Mouse (Mus musculus): ENCODE data around the gene Brd3. TPM values are rescaled to one million over a fixed set of nuclear protein-coding genes. Genes with fewer than 3 reads are reported as not detected.
"Not testable (repeated sequence)": the region's sequence is repeated elsewhere in the genome, so short reads cannot be mapped to it uniquely, and the experiment has no call there.

The Brd3 gene
- polyA plus RNA-seq, 1 experiment from 2014 or later = 188 TPM

- no peak overlapping the region for H3K9ac ChIP-seq (ENCODE audit: low read length)
- H3K4me3 ChIP-seq (ENCODE audit: low read depth, low read length) = no peak overlapping the region
- no peaks in the 10 kb centered on the region for H3K9me3 ChIP-seq (ENCODE audit: control insufficient read depth, low read length)
- H3K27me3 ChIP-seq (ENCODE audit: control insufficient read depth, insufficient read depth, low read length) = no peaks in the 10 kb centered on the region
- WGBS = 93% methylated on average over 6 of the region's 6 CpGs
- DNase-seq (ENCODE audit: low spot score) (no peak), ATAC-seq (replicated peaks; ENCODE audit: low FRiP score) (no peak)
- H3K4me2 ChIP-seq (ENCODE audit: low read depth, low read length, severe bottlenecking) = no peak overlapping the region
- peaks cover 4% of the 10 kb centered on the region; the same call in 1 of the 2 replicates for H3K4me1 ChIP-seq (replicated peaks; ENCODE audit: control insufficient read depth, insufficient read depth, low read length)
- H3K27ac ChIP-seq (ENCODE audit: low read depth, low read length) = no peak overlapping the region
- no peaks in the 10 kb centered on the region for H3K36me3 ChIP-seq (ENCODE audit: control insufficient read depth, insufficient read depth, low read length)
Observed at GRCm38 (mm10) chr2:27544613-27545012, 37.2 kb upstream of the Brd3 start.

- Histone ChIP-seq H3K4me3 (ENCODE audit: low read depth, low read length) (no peak overlapping the region), H3K9ac (ENCODE audit: low read length) (peak overlapping the region; percentile 68), H3K36me3 (ENCODE audit: control insufficient read depth, insufficient read depth, low read length) (no peaks in the 10 kb centered on the region), H3K27me3 (ENCODE audit: control insufficient read depth, insufficient read depth, low read length) (no peaks in the 10 kb centered on the region), H3K4me1 (replicated peaks; ENCODE audit: control insufficient read depth, insufficient read depth, low read length) (peaks cover 4% of the 10 kb centered on the region; the same call in 1 of the 2 replicates), H3K27ac (ENCODE audit: low read depth, low read length) (no peak overlapping the region), H3K4me2 (ENCODE audit: low read depth, low read length, severe bottlenecking) (peak overlapping the region; percentile 65; the same call in 1 of the 2 replicates), H3K9me3 (ENCODE audit: control insufficient read depth, low read length) (no peaks in the 10 kb centered on the region)
- ATAC-seq (replicated peaks; ENCODE audit: low FRiP score) = no peak
- WGBS = 92% methylated on average over 3 of the region's 3 CpGs
- no peak for DNase-seq (ENCODE audit: low spot score)
Observed at GRCm38 (mm10) chr2:27541225-27541624, 33.8 kb upstream of the Brd3 start.

GRCm38 (mm10) chr2:27540515-27540836 lies 33.0 kb upstream of the Brd3 start:
- H3K4me1 ChIP-seq (replicated peaks; ENCODE audit: control insufficient read depth, insufficient read depth, low read length) = peaks cover 4% of the 10 kb centered on the region; the same call in 1 of the 2 replicates
- ATAC-seq (replicated peaks; ENCODE audit: low FRiP score) = peak; percentile 45; the same call in 1 of the 2 replicates
- 35% methylated on average over 10 of the region's 10 CpGs for WGBS

GRCm38 (mm10) chr2:27539772-27540514 lies 32.5 kb upstream of the Brd3 start:
- peak; percentile 99 for ATAC-seq (replicated peaks; ENCODE audit: low FRiP score)
- under 1% methylated on average over 46 of the region's 46 CpGs for WGBS

More at GRCm38 (mm10) chr2:27540515-27540836, 33.0 kb upstream of the Brd3 start:
- peak overlapping the region; percentile 37 for H3K4me3 ChIP-seq (ENCODE audit: low read depth, low read length)
- peak overlapping the region; percentile 74; the same call in 1 of the 2 replicates for H3K27ac ChIP-seq (ENCODE audit: low read depth, low read length)
- no peak for DNase-seq (ENCODE audit: low spot score)
- H3K27me3 ChIP-seq (ENCODE audit: control insufficient read depth, insufficient read depth, low read length) = no peaks in the 10 kb centered on the region
- H3K9me3 ChIP-seq (ENCODE audit: control insufficient read depth, low read length) = no peaks in the 10 kb centered on the region
- peak overlapping the region; percentile 68 for H3K9ac ChIP-seq (ENCODE audit: low read length)
- no peaks in the 10 kb centered on the region for H3K36me3 ChIP-seq (ENCODE audit: control insufficient read depth, insufficient read depth, low read length)
- H3K4me2 ChIP-seq (ENCODE audit: low read depth, low read length, severe bottlenecking) = peak overlapping the region; percentile 65

GRCm38 (mm10) chr2:27539336-27539735 lies 31.9 kb upstream of the Brd3 start:
- ATAC-seq (replicated peaks; ENCODE audit: low FRiP score) (0 out of 2 replicates have a peak, but pooled peaks have one; percentile 1), DNase-seq (ENCODE audit: low spot score) (no peak)
- peak overlapping the region; percentile 35; the same call in 1 of the 2 replicates for H3K4me2 ChIP-seq (ENCODE audit: low read depth, low read length, severe bottlenecking)
- no peaks in the 10 kb centered on the region for H3K9me3 ChIP-seq (ENCODE audit: control insufficient read depth, low read length)
- H3K9ac ChIP-seq (ENCODE audit: low read length) = no peak overlapping the region
- no peak overlapping the region for H3K4me3 ChIP-seq (ENCODE audit: low read depth, low read length)
- H3K27ac ChIP-seq (ENCODE audit: low read depth, low read length) = no peak overlapping the region
- 22% methylated on average over 5 of the region's 5 CpGs for WGBS
- peaks cover 4% of the 10 kb centered on the region; the same call in 1 of the 2 replicates for H3K4me1 ChIP-seq (replicated peaks; ENCODE audit: control insufficient read depth, insufficient read depth, low read length)
- no peaks in the 10 kb centered on the region for H3K27me3 ChIP-seq (ENCODE audit: control insufficient read depth, insufficient read depth, low read length)
- H3K36me3 ChIP-seq (ENCODE audit: control insufficient read depth, insufficient read depth, low read length) = peaks cover 9% of the 10 kb centered on the region; the same call in 1 of the 2 replicates

More at GRCm38 (mm10) chr2:27539772-27540514, 32.5 kb upstream of the Brd3 start:
- no peaks in the 10 kb centered on the region for H3K9me3 ChIP-seq (ENCODE audit: control insufficient read depth, low read length)
- H3K36me3 ChIP-seq (ENCODE audit: control insufficient read depth, insufficient read depth, low read length) = peaks cover 4% of the 10 kb centered on the region; the same call in 1 of the 2 replicates
- H3K9ac ChIP-seq (ENCODE audit: low read length) = peak overlapping the region; percentile 68
- H3K4me1 ChIP-seq (replicated peaks; ENCODE audit: control insufficient read depth, insufficient read depth, low read length) = peaks cover 4% of the 10 kb centered on the region; the same call in 1 of the 2 replicates
- H3K27ac ChIP-seq (ENCODE audit: low read depth, low read length) = peak overlapping the region; percentile 74
- no peaks in the 10 kb centered on the region for H3K27me3 ChIP-seq (ENCODE audit: control insufficient read depth, insufficient read depth, low read length)
- peak overlapping the region; percentile 37 for H3K4me3 ChIP-seq (ENCODE audit: low read depth, low read length)
- peak overlapping the region; percentile 65 for H3K4me2 ChIP-seq (ENCODE audit: low read depth, low read length, severe bottlenecking)
- DNase-seq (ENCODE audit: low spot score) = peak; percentile 97

GRCm38 (mm10) chr2:27538455-27539330 lies 31.2 kb upstream of the Brd3 start:
- 68% methylated on average over 5 of the region's 5 CpGs for WGBS
- H3K27ac ChIP-seq (ENCODE audit: low read depth, low read length) = not testable (repeated sequence)

GRCm38 (mm10) chr2:27518283-27518682 lies 10.8 kb upstream of the Brd3 start:
- Histone ChIP-seq H3K9me3 (ENCODE audit: control insufficient read depth, low read length) (no peaks in the 10 kb centered on the region), H3K4me1 (replicated peaks; ENCODE audit: control insufficient read depth, insufficient read depth, low read length) (peaks cover 15% of the 10 kb centered on the region; the same call in 1 of the 2 replicates), H3K27me3 (ENCODE audit: control insufficient read depth, insufficient read depth, low read length) (no peaks in the 10 kb centered on the region), H3K9ac (ENCODE audit: low read length) (no peak overlapping the region), H3K36me3 (ENCODE audit: control insufficient read depth, insufficient read depth, low read length) (no peaks in the 10 kb centered on the region; the same call in 1 of the 2 replicates), H3K27ac (ENCODE audit: low read depth, low read length) (no peak overlapping the region), H3K4me2 (ENCODE audit: low read depth, low read length, severe bottlenecking) (no peak overlapping the region), H3K4me3 (ENCODE audit: low read depth, low read length) (no peak overlapping the region)
- ATAC-seq (replicated peaks; ENCODE audit: low FRiP score) (no peak), DNase-seq (ENCODE audit: low spot score) (no peak)
- 89% methylated on average over 3 of the region's 3 CpGs for WGBS

More at GRCm38 (mm10) chr2:27538455-27539330, 31.2 kb upstream of the Brd3 start:
- not testable (repeated sequence) for H3K9me3 ChIP-seq (ENCODE audit: control insufficient read depth, low read length); H3K4me1 ChIP-seq (replicated peaks; ENCODE audit: control insufficient read depth, insufficient read depth, low read length); ATAC-seq (replicated peaks; ENCODE audit: low FRiP score); H3K4me3 ChIP-seq (ENCODE audit: low read depth, low read length); H3K27me3 ChIP-seq (ENCODE audit: control insufficient read depth, insufficient read depth, low read length); H3K9ac ChIP-seq (ENCODE audit: low read length); DNase-seq (ENCODE audit: low spot score)
- H3K36me3 ChIP-seq (ENCODE audit: control insufficient read depth, insufficient read depth, low read length) = peaks cover 14% of the 10 kb centered on the region; the same call in 1 of the 2 replicates
- H3K4me2 ChIP-seq (ENCODE audit: low read depth, low read length, severe bottlenecking) = peak overlapping the region; percentile 35; the same call in 1 of the 2 replicates

- no peak overlapping the region for H3K27ac ChIP-seq (ENCODE audit: low read depth, low read length)
- H3K4me1 ChIP-seq (replicated peaks; ENCODE audit: control insufficient read depth, insufficient read depth, low read length) = peaks cover 15% of the 10 kb centered on the region; the same call in 1 of the 2 replicates
- no peak for DNase-seq (ENCODE audit: low spot score)
- peak overlapping the region; percentile 94 for H3K4me3 ChIP-seq (ENCODE audit: low read depth, low read length)
- ATAC-seq (replicated peaks; ENCODE audit: low FRiP score) = no peak
- H3K4me2 ChIP-seq (ENCODE audit: low read depth, low read length, severe bottlenecking) = peak overlapping the region; percentile 96
- no peaks in the 10 kb centered on the region; the same call in 1 of the 2 replicates for H3K36me3 ChIP-seq (ENCODE audit: control insufficient read depth, insufficient read depth, low read length)
- no peaks in the 10 kb centered on the region for H3K27me3 ChIP-seq (ENCODE audit: control insufficient read depth, insufficient read depth, low read length)
- H3K9ac ChIP-seq (ENCODE audit: low read length) = no peak overlapping the region; the same call in 1 of the 2 replicates
- H3K9me3 ChIP-seq (ENCODE audit: control insufficient read depth, low read length) = no peaks in the 10 kb centered on the region
- 20% methylated on average over 1 of the region's 1 CpGs for WGBS
Observed at GRCm38 (mm10) chr2:27516289-27516688, 8.8 kb upstream of the Brd3 start.
